Mouse (Mus musculus): ENCODE results near the gene Lgals4. TPM values are rescaled to one million over a fixed set of nuclear protein-coding genes. Genes with fewer than 3 reads are reported as not detected.

Lgals4 gene
- polyA plus RNA-seq, 1 experiment from 2014 or later, result 5.6 TPM

GRCm38 (mm10) chr7:28810107-28811066 is 23.3 kb upstream of the Lgals4 start:
- peak overlapping the region; percentile 76 for H3K4me3 ChIP-seq
- H3K4me1 ChIP-seq (replicated peaks), result peaks cover 47% of the 10 kb centered on the region
- H3K4me2 ChIP-seq, result peak overlapping the region; percentile 94
- ATAC-seq (ENCODE audit: low FRiP score), result peak; percentile 94
- peaks cover 34% of the 10 kb centered on the region for H3K36me3 ChIP-seq
- WGBS, result under 1% methylated on average over 70 of the region's 70 CpGs
- H3K27me3 ChIP-seq, result no peaks in the 10 kb centered on the region
- H3K27ac ChIP-seq, result peak overlapping the region; percentile 100
- peak overlapping the region; percentile 92 for H3K9ac ChIP-seq
- H3K9me3 ChIP-seq, result no peaks in the 10 kb centered on the region

- H3K9me3 ChIP-seq, result no peaks in the 10 kb centered on the region
- H3K9ac ChIP-seq, result peak overlapping the region; percentile 90
- H3K4me2 ChIP-seq, result peak overlapping the region; percentile 86
- H3K36me3 ChIP-seq, result peaks cover 42% of the 10 kb centered on the region
- under 1% methylated on average over 39 of the region's 40 CpGs for WGBS
- peaks cover 56% of the 10 kb centered on the region for H3K4me1 ChIP-seq (replicated peaks)
- H3K27me3 ChIP-seq, result no peaks in the 10 kb centered on the region
- peak overlapping the region; percentile 76 for H3K4me3 ChIP-seq
- H3K27ac ChIP-seq, result peak overlapping the region; percentile 97
- 0 out of 2 replicates have a peak, but pooled peaks have one; percentile 14 for ATAC-seq (ENCODE audit: low FRiP score)
These were observed 22.4 kb upstream of the Lgals4 start for GRCm38 (mm10) chr7:28811228-28811627.

- Histone ChIP-seq H3K4me2 (peak overlapping the region; percentile 86), H3K4me3 (peak overlapping the region; percentile 76), H3K36me3 (peaks cover 48% of the 10 kb centered on the region), H3K9ac (peak overlapping the region; percentile 90), H3K9me3 (no peaks in the 10 kb centered on the region), H3K27me3 (no peaks in the 10 kb centered on the region), H3K27ac (peak overlapping the region; percentile 30), H3K4me1 (replicated peaks) (peaks cover 61% of the 10 kb centered on the region)
- no peak for ATAC-seq (ENCODE audit: low FRiP score)
- WGBS, result 17% methylated on average over 7 of the region's 7 CpGs
These were observed 21.9 kb upstream of the Lgals4 start for GRCm38 (mm10) chr7:28811640-28812275.

- Histone ChIP-seq H3K27ac (peak overlapping the region; percentile 30; the same call in 1 of the 2 replicates), H3K4me3 (peak overlapping the region; percentile 76), H3K9me3 (no peaks in the 10 kb centered on the region), H3K4me2 (peak overlapping the region; percentile 86), H3K4me1 (replicated peaks) (peaks cover 68% of the 10 kb centered on the region), H3K9ac (peak overlapping the region; percentile 90), H3K27me3 (no peaks in the 10 kb centered on the region), H3K36me3 (peaks cover 55% of the 10 kb centered on the region)
- 77% methylated on average over 4 of the region's 4 CpGs for WGBS
- no peak for ATAC-seq (ENCODE audit: low FRiP score)
These were observed 21.2 kb upstream of the Lgals4 start for GRCm38 (mm10) chr7:28812436-28812835.

GRCm38 (mm10) chr7:28812949-28813348 is 20.7 kb upstream of the Lgals4 start:
- no peak for ATAC-seq (ENCODE audit: low FRiP score)
- Histone ChIP-seq H3K4me2 (peak overlapping the region; percentile 86), H3K4me1 (replicated peaks) (peaks cover 68% of the 10 kb centered on the region), H3K4me3 (peak overlapping the region; percentile 76), H3K27ac (no peak overlapping the region), H3K36me3 (peaks cover 60% of the 10 kb centered on the region), H3K9me3 (no peaks in the 10 kb centered on the region), H3K27me3 (no peaks in the 10 kb centered on the region), H3K9ac (peak overlapping the region; percentile 90; the same call in 1 of the 2 replicates)
- 90% methylated on average over 5 of the region's 5 CpGs for WGBS

GRCm38 (mm10) chr7:28814306-28815034 is 19.2 kb upstream of the Lgals4 start:
- Histone ChIP-seq H3K4me3 (no peak overlapping the region), H3K4me2 (no peak overlapping the region), H3K36me3 (peaks cover 73% of the 10 kb centered on the region), H3K9ac (no peak overlapping the region), H3K4me1 (replicated peaks) (peaks cover 73% of the 10 kb centered on the region), H3K27me3 (no peaks in the 10 kb centered on the region), H3K9me3 (no peaks in the 10 kb centered on the region), H3K27ac (no peak overlapping the region)
- 84% methylated on average over 5 of the region's 5 CpGs for WGBS
- ATAC-seq (ENCODE audit: low FRiP score), result no peak

GRCm38 (mm10) chr7:28815230-28815629 is 18.4 kb upstream of the Lgals4 start:
- 92% methylated on average over 9 of the region's 9 CpGs for WGBS
- no peak overlapping the region for H3K27ac ChIP-seq
- H3K36me3 ChIP-seq, result peaks cover 81% of the 10 kb centered on the region
- H3K4me2 ChIP-seq, result no peak overlapping the region
- H3K9ac ChIP-seq, result 0 out of 2 replicates have a peak overlapping the region, but pooled peaks have one; percentile 9
- ATAC-seq (ENCODE audit: low FRiP score), result no peak
- peaks cover 77% of the 10 kb centered on the region for H3K4me1 ChIP-seq (replicated peaks)
- H3K27me3 ChIP-seq, result no peaks in the 10 kb centered on the region
- no peaks in the 10 kb centered on the region for H3K9me3 ChIP-seq
- H3K4me3 ChIP-seq, result no peak overlapping the region

GRCm38 (mm10) chr7:28816201-28816600 is 17.5 kb upstream of the Lgals4 start:
- Histone ChIP-seq H3K4me3 (no peak overlapping the region), H3K9ac (0 out of 2 replicates have a peak overlapping the region, but pooled peaks have one; percentile 9)

GRCm38 (mm10) chr7:28816920-28817319 is 16.7 kb upstream of the Lgals4 start:
- peaks cover 87% of the 10 kb centered on the region for H3K4me1 ChIP-seq (replicated peaks)

More at GRCm38 (mm10) chr7:28816201-28816600, 17.5 kb upstream of the Lgals4 start:
- ATAC-seq (ENCODE audit: low FRiP score), result no peak
- Histone ChIP-seq H3K36me3 (peaks cover 91% of the 10 kb centered on the region), H3K27ac (no peak overlapping the region; the same call in 1 of the 2 replicates), H3K4me2 (no peak overlapping the region), H3K4me1 (replicated peaks) (peaks cover 86% of the 10 kb centered on the region), H3K27me3 (no peaks in the 10 kb centered on the region), H3K9me3 (no peaks in the 10 kb centered on the region)
- 82% methylated on average over 9 of the region's 9 CpGs for WGBS

GRCm38 (mm10) chr7:28817524-28817923 is 16.1 kb upstream of the Lgals4 start:
- H3K4me2 ChIP-seq, result peak overlapping the region; percentile 1; the same call in 1 of the 2 replicates
- no peaks in the 10 kb centered on the region for H3K27me3 ChIP-seq
- H3K4me1 ChIP-seq (replicated peaks), result peaks cover 81% of the 10 kb centered on the region
- no peaks in the 10 kb centered on the region for H3K9me3 ChIP-seq
- 73% methylated on average over 6 of the region's 6 CpGs for WGBS
- H3K27ac ChIP-seq, result 0 out of 2 replicates have a peak overlapping the region, but pooled peaks have one; percentile 19
- no peak overlapping the region for H3K4me3 ChIP-seq
- H3K36me3 ChIP-seq, result peaks cover 98% of the 10 kb centered on the region
- no peak for ATAC-seq (ENCODE audit: low FRiP score)
- H3K9ac ChIP-seq, result peak overlapping the region; percentile 21; the same call in 1 of the 2 replicates

More at GRCm38 (mm10) chr7:28816920-28817319, 16.7 kb upstream of the Lgals4 start:
- 92% methylated on average over 10 of the region's 10 CpGs for WGBS
- no peaks in the 10 kb centered on the region for H3K9me3 ChIP-seq
- no peaks in the 10 kb centered on the region for H3K27me3 ChIP-seq
- no peak overlapping the region for H3K4me2 ChIP-seq
- no peak overlapping the region for H3K27ac ChIP-seq
- no peak for ATAC-seq (ENCODE audit: low FRiP score)
- H3K9ac ChIP-seq, result peak overlapping the region; percentile 21; the same call in 1 of the 2 replicates
- peaks cover 98% of the 10 kb centered on the region for H3K36me3 ChIP-seq
- no peak overlapping the region for H3K4me3 ChIP-seq

GRCm38 (mm10) chr7:28817957-28818356 is 15.7 kb upstream of the Lgals4 start:
- ATAC-seq (ENCODE audit: low FRiP score), result no peak
- Histone ChIP-seq H3K4me3 (no peak overlapping the region), H3K4me1 (replicated peaks) (peaks cover 77% of the 10 kb centered on the region), H3K4me2 (no peak overlapping the region), H3K27ac (0 out of 2 replicates have a peak overlapping the region, but pooled peaks have one; percentile 19), H3K36me3 (peaks cover 98% of the 10 kb centered on the region), H3K9me3 (no peaks in the 10 kb centered on the region), H3K9ac (peak overlapping the region; percentile 21; the same call in 1 of the 2 replicates), H3K27me3 (no peaks in the 10 kb centered on the region)
- WGBS, result 78% methylated on average over 4 of the region's 4 CpGs

Measured in hindbrain, embryonic 13.5 days (tissue).